ENCODE assay signal across 9 mouse cellular contexts in genomic region chr7:100645147-100645546, GRCm38 (mm10). TPM values are rescaled to one million over a fixed set of nuclear protein-coding genes. Genes with fewer than 3 reads are reported as not detected.
DNase-seq lines count a peak whose midpoint lies in the region; ATAC-seq and TF ChIP-seq lines count a peak whose summit lies in the region.
"Had no signal": no experiment of that assay in that cellular context is flagged by ENCODE, and none has a peak within 500 bp of the region (broad histone marks: within the 10 kb centered on the region; RNA-seq: fewer than 3 reads in every experiment).

No protein-coding gene starts in this region.

- WGBS in liver, embryonic 11.5 days: 28% methylated on average over 3 of the region's 3 CpGs

- peak; percentile 76 for ATAC-seq in common myeloid progenitor, adult 5-6 weeks (replicated peaks; ENCODE audit: low read depth, poor library complexity, severe bottlenecking)
- ATAC-seq in granulocyte monocyte progenitor cell, adult 5-6 weeks (replicated peaks; ENCODE audit: poor library complexity, severe bottlenecking): peak; percentile 61
- peak; percentile 63; the same call in 1 of the 2 replicates for ATAC-seq in liver, embryonic 11.5 days (replicated peaks; ENCODE audit: low FRiP score)

- no peaks in the 10 kb centered on the region for H3K27me3 ChIP-seq in liver, embryonic 11.5 days (replicated peaks; ENCODE audit: control insufficient read depth, insufficient read depth, low read length)

- H3K9ac ChIP-seq in ES-E14 (ENCODE audit: insufficient read depth, low read depth, low read length, poor library complexity, severe bottlenecking): no peak overlapping the region
- no peak overlapping the region for H3K9ac ChIP-seq in liver, embryonic 11.5 days (ENCODE audit: low read depth, low read length)

- H3K9me3 ChIP-seq in ES-E14 (ENCODE audit: control insufficient read depth, insufficient read depth, low read depth, low read length): no peaks in the 10 kb centered on the region
- H3K9me3 ChIP-seq in liver, embryonic 11.5 days (ENCODE audit: control insufficient read depth, low read length): no peaks in the 10 kb centered on the region

- H3K4me1 ChIP-seq in ES-E14 (ENCODE audit: control insufficient read depth in 2 of 2, insufficient read depth in 2 of 2, low read length in 2 of 2, poor library complexity in 1 of 2): peaks cover 0 to 4% of the 10 kb centered on the region in 2 experiments; a peak in 1 of 4 replicates
- H3K4me1 ChIP-seq in liver, embryonic 11.5 days (replicated peaks; ENCODE audit: control insufficient read depth, insufficient read depth, low read length): no peaks in the 10 kb centered on the region

- H3K4me3 ChIP-seq in ES-E14 (ENCODE audit: insufficient read depth in 1 of 2, low read depth in 1 of 2, low read length in 2 of 2, poor library complexity in 1 of 2, severe bottlenecking in 1 of 2): no peak overlapping the region
- H3K4me3 ChIP-seq in liver, embryonic 11.5 days (ENCODE audit: low read depth, low read length): no peak overlapping the region

- H3K4me2 ChIP-seq in liver, embryonic 11.5 days: no peak overlapping the region

- in situ Hi-C loops in ES-E14 (cut with MboI; ENCODE audit: low sequenced_read_pairs in 2 of 2, unreplicated experiment in 2 of 2): no loop called here

- no peak overlapping the region for H3K27ac ChIP-seq in ES-E14 (ENCODE audit: insufficient read depth, low read depth, low read length, poor library complexity, severe bottlenecking)
- H3K27ac ChIP-seq in liver, embryonic 11.5 days (ENCODE audit: low read depth, low read length): 0 out of 2 replicates have a peak overlapping the region, but pooled peaks have one; percentile 8
- H3K27ac ChIP-seq: macrophage had no signal

- DNase-seq in ES-E14 (ENCODE audit: low read depth, low spot score) (peak; percentile 77), adipocyte (ENCODE audit: low spot score) (peak; percentile 33)
- peak; percentile 72 to 79 for DNase-seq in kidney, postnatal 25 days
- DNase-seq in liver, embryonic 11.5 days (ENCODE audit: low spot score): peak; percentile 70
- DNase-seq in ovary, postnatal 14 days (ENCODE audit: low spot score): peak; percentile 43
- DNase-seq in yolk sac, embryonic 10.5 days (ENCODE audit: low spot score): no peak

- H3K36me3 ChIP-seq in ES-E14 (ENCODE audit: control insufficient read depth, insufficient read depth, low read length, poor library complexity, severe bottlenecking): no peaks in the 10 kb centered on the region; the same call in none of the 2 replicates
- peaks cover 3% of the 10 kb centered on the region; the same call in 1 of the 2 replicates for H3K36me3 ChIP-seq in liver, embryonic 11.5 days (ENCODE audit: control insufficient read depth, insufficient read depth, low read length)

TF ChIP-seq in ES-E14, 5 proteins besides CTCF, POLR2A, EP300 and RAD21:
- TF ChIP-seq ZNF384 (IDR thresholded peaks at IDR 0.05; ENCODE audit: low read depth, low read length) (no peak), ZC3H11A (IDR thresholded peaks at IDR 0.05; ENCODE audit: borderline replicate concordance, low read depth, low read length) (peak; percentile 50; the same call in 1 of the 2 replicates)
TF ChIP-seq in ES-E14: peak in this region for 1.

RNA-seq across cellular contexts. Expression of gene Plekhb1, which starts 17.1 kb away (rescaled TPM):
- 4.4 and 4.7 TPM in 2 replicates for total RNA-seq in ES-E14 (2012; rRNA removed)
- 0.15 and 0.37 TPM in 2 replicates for total RNA-seq in common myeloid progenitor, adult 5-6 weeks (2017)
- total RNA-seq in granulocyte monocyte progenitor cell, adult 5-6 weeks (2014; fragmentation: Nextera tagmentation): not detected in 2 replicates
- total RNA-seq in granulocyte monocyte progenitor cell, adult 5-6 weeks (2017): not detected in 2 replicates
- 1.1 and 2.0 TPM in 2 replicates for polyA plus RNA-seq in liver, embryonic 11.5 days (2014; fragmentation: Nextera tagmentation; extraction: Ambion mirVana)
- polyA plus RNA-seq: macrophage had no signal

RNA-seq across cellular contexts. Expression of gene Mrpl48, which starts 37.0 kb away (rescaled TPM):
- total RNA-seq in ES-E14 (2012; rRNA removed): 27.9 and 30.9 TPM in 2 replicates
- 70.3 and 84.2 TPM in 2 replicates for total RNA-seq in common myeloid progenitor, adult 5-6 weeks (2017)
- 67.1 TPM in 2 replicates for total RNA-seq in granulocyte monocyte progenitor cell, adult 5-6 weeks (2014; fragmentation: Nextera tagmentation)
- 88.1 and 99.5 TPM in 2 replicates for total RNA-seq in granulocyte monocyte progenitor cell, adult 5-6 weeks (2017)
- polyA plus RNA-seq in liver, embryonic 11.5 days (2014; fragmentation: Nextera tagmentation; extraction: Ambion mirVana): 78.9 and 81.2 TPM in 2 replicates

RNA-seq across cellular contexts. Expression of gene Rab6a, which starts 37.9 kb away (rescaled TPM):
- total RNA-seq in ES-E14 (2012; rRNA removed): 58.7 and 61.8 TPM in 2 replicates
- 53.2 and 58.1 TPM in 2 replicates for total RNA-seq in common myeloid progenitor, adult 5-6 weeks (2017)
- 55.9 and 62.1 TPM in 2 replicates for total RNA-seq in granulocyte monocyte progenitor cell, adult 5-6 weeks (2014; fragmentation: Nextera tagmentation)
- total RNA-seq in granulocyte monocyte progenitor cell, adult 5-6 weeks (2017): 43.0 and 56.3 TPM in 2 replicates
- 81.6 and 85.7 TPM in 2 replicates for polyA plus RNA-seq in liver, embryonic 11.5 days (2014; fragmentation: Nextera tagmentation; extraction: Ambion mirVana)
